Mouse (Mus musculus) CH12.LX (cell line): ENCODE measurements around the gene Pla2g4a.

ENCODE experiments used
- BHLHE40 ChIP-seq: IDR thresholded peaks from 2 replicates; pipeline ENCODE4 v1.6.1; 2011; ENCODE audit warnings: mild to moderate bottlenecking, low read depth, low read length, improper control_type of control experiment
- MAX ChIP-seq: IDR thresholded peaks from 2 replicates; pipeline ENCODE4 v1.6.1; 2011; ENCODE audit warnings: low read length, improper control_type of control experiment
- ZKSCAN1 ChIP-seq: IDR thresholded peaks from 2 replicates; pipeline ENCODE4 v1.6.1; 2012; ENCODE audit warnings: low read depth, inconsistent platforms, low read length, improper control_type of control experiment, borderline replicate concordance
- ZNF384 ChIP-seq: IDR thresholded peaks from 2 replicates; pipeline ENCODE4 v1.6.1; 2012; ENCODE audit warnings: low read depth, low read length, improper control_type of control experiment, inconsistent platforms

GRCm38 (mm10) chr1:149858734-149859133 is 102.4 kb downstream of the Pla2g4a start:
- TF ChIP-seq ZNF384 (no peak), MAX (no peak), BHLHE40 (no peak), ZKSCAN1 (no peak)
